Mouse (Mus musculus) c-Kit-negative CD71-positive TER-119-positive erythroid progenitor cells, embryonic 14.5 days (primary cell): ENCODE measurements around the gene Prkca.

Experiments used
- DNase-seq: peaks from one replicate; pipeline ENCODE4 v3.0.0-alpha.2; 2013; ENCODE audit warnings: low read depth, low spot score

The Prkca gene

DNA sequence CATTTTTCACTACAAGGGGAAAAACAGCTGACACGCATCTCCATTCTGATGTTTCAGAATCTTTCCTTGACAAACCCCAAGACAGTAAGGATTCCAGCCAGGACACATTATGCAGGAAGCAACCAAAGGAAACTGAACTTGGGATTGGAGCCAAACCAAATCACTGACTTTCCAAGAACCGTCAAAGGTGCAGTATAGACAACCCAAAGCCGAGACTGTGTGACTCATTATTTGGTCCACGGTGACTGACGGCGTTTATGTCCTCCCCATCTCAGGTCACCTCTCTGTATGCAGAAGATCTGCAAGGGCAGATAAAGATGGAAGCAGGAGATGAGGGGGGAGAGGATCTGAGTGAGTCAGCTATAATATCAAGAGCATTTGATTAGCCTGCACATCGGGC is 183.7 kb downstream of the Prkca start:
- DNase-seq, result no peak

DNA sequence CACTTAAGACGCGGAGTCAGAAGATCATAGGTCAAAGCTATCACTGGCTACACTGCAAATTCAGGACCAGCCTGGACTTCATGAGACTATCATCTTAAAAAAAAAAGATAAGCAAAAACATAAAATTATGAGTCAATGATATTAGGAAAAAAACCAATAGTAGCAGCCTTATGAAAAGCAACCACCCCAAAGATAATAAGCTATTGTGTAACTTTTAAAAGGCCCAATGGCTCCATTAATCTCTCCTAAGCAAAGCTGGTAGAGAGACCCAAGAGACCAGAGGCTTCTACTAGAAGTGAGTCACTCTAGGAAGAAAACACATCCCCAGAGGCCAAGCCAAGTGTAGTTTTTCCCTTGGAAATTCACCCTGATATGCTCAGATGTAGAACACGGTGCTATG is 185.7 kb downstream of the Prkca start:
- no peak for DNase-seq

DNA sequence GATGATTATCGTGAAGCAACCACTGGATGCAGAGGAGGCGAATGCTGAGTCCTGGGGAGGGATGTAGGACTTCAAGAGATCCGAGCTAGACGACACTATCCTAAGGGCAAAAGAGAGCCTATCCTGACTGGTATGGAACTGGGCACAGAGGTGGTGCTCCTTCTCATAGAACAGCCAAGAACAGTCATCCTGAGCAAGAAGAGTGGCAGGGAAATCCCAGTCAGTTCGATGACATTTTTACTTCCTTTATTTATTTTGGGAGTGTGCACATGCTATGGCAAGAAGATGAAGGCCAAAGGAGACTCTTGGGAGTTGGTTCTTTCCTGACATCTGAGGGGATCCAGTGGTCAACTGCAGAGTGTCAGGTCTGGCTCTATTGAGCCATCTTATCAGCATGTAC is 186.7 kb downstream of the Prkca start:
- DNase-seq, result no peak

DNA sequence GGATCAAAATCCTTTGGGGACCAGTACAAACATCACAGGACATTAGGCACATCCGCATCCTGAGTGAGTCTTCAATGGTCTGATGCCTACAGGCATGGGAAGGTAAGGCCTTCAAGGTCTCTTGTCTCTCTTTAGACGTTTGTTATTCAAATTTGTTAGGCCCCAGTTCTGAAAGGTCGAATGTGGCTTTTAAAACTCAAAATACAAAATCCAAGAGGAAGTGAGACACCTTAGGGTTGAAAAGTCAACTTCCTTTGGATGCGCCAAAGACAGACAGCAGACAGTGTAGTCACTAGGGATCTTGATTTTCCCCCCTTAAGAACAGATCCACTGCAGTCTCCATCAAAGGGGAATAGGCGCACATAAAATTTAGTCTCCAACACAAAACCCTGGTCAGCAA is 187.6 kb downstream of the Prkca start:
- DNase-seq, result no peak

- no peak for DNase-seq
Observed at GRCm38 (mm10) chr11:108155088-108155580, 188.6 kb downstream of the Prkca start.

GRCm38 (mm10) chr11:108153997-108154841 is 189.5 kb downstream of the Prkca start:
- no peak for DNase-seq

- DNase-seq, result no peak
Observed at GRCm38 (mm10) chr11:108152591-108152990, 191.1 kb downstream of the Prkca start.

- DNase-seq, result no peak
Observed at GRCm38 (mm10) chr11:108150410-108150809, 193.3 kb downstream of the Prkca start.

DNA sequence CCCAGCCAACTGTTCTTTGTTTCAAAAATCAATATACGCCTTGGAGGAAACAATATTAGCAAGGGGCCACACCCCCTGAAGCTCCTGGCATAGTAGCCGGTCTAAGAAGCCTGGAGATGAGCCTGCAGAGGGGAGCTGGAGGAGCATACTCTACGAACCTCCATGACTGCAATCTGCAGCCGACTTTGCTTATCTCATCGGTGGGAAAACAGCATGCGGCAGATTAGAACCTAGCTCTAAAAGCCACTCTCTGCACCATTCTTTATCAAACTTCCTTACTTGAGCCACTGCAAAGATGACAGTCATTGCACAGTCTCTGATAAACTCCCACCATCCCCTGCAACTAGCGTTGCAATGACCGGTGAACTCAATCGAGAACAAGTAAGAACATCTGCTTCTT is 194.5 kb downstream of the Prkca start:
- no peak for DNase-seq

GRCm38 (mm10) chr11:108148491-108148890 is 195.2 kb downstream of the Prkca start:
- DNase-seq, result no peak

- no peak for DNase-seq
Observed at GRCm38 (mm10) chr11:108145752-108146496, 197.8 kb downstream of the Prkca start.

DNA sequence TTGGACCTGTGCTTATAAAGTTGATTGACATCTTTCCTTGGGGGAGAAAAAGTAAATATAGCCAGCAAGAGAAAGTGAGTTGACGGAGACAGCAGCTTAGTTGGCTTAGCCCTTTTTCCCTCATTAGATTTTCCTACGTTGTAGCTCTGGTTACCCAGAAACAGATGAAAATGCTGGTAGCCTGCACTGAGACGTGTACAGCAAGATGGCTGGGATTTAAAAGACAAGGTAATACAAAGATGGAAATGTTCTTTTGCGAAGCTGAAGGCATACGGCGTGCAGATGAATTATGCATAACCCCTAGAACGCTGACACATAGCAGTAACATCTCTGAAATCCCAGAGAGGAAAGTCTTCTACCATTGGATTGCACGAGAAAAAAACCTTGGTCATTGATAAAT is 198.6 kb downstream of the Prkca start:
- no peak for DNase-seq

GRCm38 (mm10) chr11:108143739-108144138 is 200.0 kb downstream of the Prkca start:
- no peak for DNase-seq

- DNase-seq, result no peak
Observed at GRCm38 (mm10) chr11:108140028-108140427, 203.7 kb downstream of the Prkca start.

GRCm38 (mm10) chr11:108136341-108136740 is 207.4 kb downstream of the Prkca start:
- DNase-seq, result no peak

DNA sequence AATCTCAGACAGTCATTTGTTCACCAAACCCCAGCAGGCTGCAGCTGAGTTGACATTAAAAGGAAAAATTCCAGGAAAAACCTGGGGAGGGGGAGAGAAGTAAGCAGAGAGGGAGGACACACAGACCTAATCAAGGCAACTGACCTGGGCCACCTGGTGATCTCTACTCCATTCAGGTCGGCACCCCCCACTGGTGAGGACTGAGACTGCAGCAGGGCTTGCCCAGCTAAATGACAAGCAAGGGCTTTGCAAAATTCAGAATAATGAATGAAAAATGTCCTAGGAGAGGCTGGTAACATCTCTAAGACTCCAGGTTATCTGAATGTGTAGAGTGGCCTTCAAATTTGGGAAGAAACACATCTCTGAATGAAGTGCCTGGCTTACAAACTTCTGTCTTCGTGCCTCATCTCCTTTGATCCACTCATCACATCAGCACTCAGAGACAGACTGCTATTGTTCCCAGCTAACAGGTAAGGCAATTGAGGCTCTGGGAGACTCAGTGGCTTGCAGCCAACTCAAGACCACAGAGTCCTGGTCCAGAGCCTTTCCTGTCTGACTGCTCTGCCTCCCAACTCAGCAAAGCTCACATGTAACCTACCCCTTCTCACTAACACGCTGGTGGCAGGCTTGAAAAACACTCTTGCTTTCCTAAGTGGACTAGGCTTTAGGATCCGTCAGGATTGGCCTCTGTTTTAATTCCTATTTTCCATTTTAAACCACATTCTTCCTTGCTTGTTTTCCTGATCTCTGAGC is 208.1 kb downstream of the Prkca start:
- DNase-seq, result no peak

GRCm38 (mm10) chr11:108128593-108128992 is 215.1 kb downstream of the Prkca start:
- DNase-seq, result no peak

DNA sequence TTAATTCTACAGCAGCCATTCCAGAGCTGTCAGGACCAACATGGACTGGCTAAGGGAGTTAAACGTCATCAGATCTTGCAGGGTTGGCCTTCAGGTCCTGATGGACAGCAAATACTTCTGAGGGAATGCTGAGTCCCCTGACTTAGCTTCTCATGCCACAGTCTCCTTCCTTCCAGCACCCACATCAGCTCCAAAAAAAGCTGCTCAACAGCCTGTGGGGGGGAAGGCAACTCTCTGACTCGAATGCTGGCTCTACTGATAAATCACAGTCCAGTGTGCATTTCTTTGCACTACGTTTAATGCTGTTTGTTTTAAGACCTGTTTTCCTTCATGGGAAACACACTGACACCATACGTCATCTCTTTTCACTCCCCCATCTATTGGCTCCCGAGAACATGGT is 215.8 kb downstream of the Prkca start:
- DNase-seq, result no peak

DNA sequence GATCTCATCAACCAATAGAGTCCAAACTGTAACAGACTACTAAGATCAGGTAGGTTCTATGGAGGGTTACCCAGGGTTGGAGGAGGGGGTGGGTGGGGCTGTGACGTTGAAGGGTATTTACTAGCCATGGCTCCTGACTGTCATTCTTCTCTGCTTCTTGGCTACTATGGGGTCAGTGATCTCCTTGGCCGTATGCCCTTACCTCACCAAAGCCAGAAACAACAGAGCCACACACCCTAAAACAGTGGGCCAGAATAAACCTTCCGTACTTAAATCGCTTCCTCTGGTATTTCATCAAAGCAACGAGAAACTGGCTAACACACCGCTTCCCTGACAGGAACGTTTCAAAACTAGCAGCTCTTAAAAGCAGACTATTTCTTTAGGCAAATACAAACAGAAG is 221.2 kb downstream of the Prkca start:
- DNase-seq, result no peak

DNA sequence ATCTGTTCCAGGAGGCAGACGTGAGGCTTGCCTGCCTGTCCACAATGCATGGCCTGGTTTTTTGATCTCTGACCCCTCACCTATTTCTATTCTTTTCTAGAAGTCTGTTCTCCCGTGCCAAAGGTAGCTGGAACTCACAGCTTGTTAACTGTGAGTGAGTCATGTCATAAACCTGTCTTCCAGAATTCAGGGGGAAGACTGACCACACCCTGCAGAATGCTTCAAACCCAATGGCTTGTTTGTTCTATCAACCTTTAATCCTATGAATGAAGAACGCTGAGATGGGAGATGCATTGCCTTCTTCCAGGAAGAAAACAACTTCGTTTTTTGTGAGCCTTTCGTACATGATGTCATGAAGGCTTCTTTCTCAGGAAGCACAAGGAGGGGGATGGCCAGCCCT is 223.0 kb downstream of the Prkca start:
- no peak for DNase-seq

DNA sequence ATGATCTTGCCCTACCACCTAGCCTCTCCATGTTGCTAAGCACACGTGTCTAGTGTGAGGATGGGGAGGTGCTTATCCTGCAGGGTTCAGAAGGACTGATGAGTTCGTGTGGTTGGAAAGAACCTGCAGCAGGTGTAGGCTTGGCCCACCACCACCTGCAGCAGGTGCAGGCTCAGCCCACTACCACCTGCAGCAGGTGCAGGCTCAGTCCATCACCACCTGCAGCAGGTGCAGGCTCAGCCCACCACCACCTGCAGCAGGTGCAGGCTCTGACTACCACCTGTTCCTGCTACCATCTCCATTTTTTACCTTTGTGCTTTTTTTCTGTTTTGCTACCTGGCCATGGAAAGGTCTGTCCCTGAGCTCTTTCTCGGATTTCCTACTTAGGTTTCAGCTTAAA is 223.9 kb downstream of the Prkca start:
- no peak for DNase-seq

GRCm38 (mm10) chr11:108118814-108119213 is 224.9 kb downstream of the Prkca start:
- DNase-seq, result no peak
